ENCODE assay signal across 8 mouse cellular contexts in genomic region chr10:85928499-85929207, GRCm38 (mm10). TPM values are rescaled to one million over a fixed set of nuclear protein-coding genes. Genes with fewer than 3 reads are reported as not detected.
DNase-seq lines count a peak whose midpoint lies in the region; ATAC-seq and TF ChIP-seq lines count a peak whose summit lies in the region.

No protein-coding gene starts in this region.

- intact Hi-C loops in left cerebral cortex, postnatal 4 days (cut with DNase I), result no loop called here

- peak; percentile 33; the same call in 1 of the 2 replicates for TF ChIP-seq CTCF in small intestine, adult 2 months (IDR thresholded peaks at IDR 0.05; ENCODE audit: extremely low read depth, insufficient read length, insufficient replicate concordance, low read depth, low read length)

- peak; percentile 97 for DNase-seq in ZHBTc4 (ENCODE audit: low read depth, low spot score)
- peak; percentile 90 to 92 for DNase-seq in cerebellum, postnatal 10 days
- DNase-seq in frontal cortex, postnatal 36 days (ENCODE audit: low spot score in 2 of 2), result peak; percentile 77 to 85
- DNase-seq in kidney, adult 18-20 months, result peak; percentile 75
- peak; percentile 79 for DNase-seq in left cerebral cortex, postnatal 4 days
- peak; percentile 98 for DNase-seq in midbrain, embryonic 11.5 days (ENCODE audit: low spot score, missing footprints)

- peak overlapping the region; percentile 76 for H3K4me2 ChIP-seq in midbrain, embryonic 11.5 days

- peak overlapping the region; percentile 68 for H3K9ac ChIP-seq in midbrain, embryonic 11.5 days (ENCODE audit: low read length)

- peak overlapping the region; percentile 47 for H3K4me3 ChIP-seq in midbrain, embryonic 11.5 days (ENCODE audit: low read depth, low read length)
- H3K4me3 ChIP-seq in small intestine, adult 2 months (ENCODE audit: low read depth, low read length), result peak overlapping the region; percentile 78

- ATAC-seq in midbrain, embryonic 11.5 days (ENCODE audit: low FRiP score), result peak; percentile 89
- ATAC-seq in monocyte, adult 5-6 weeks (replicated peaks; ENCODE audit: insufficient number of reproducible peaks, low FRiP score, low TSS enrichment, poor library complexity, severe bottlenecking), result no peak; the same call in 1 of the 2 replicates

- no peak for TF ChIP-seq POLR2A in small intestine, adult 2 months (IDR thresholded peaks at IDR 0.05; ENCODE audit: low read depth, low read length)

- H3K9me3 ChIP-seq in midbrain, embryonic 11.5 days (ENCODE audit: control insufficient read depth, low read length), result no peaks in the 10 kb centered on the region

- no peaks in the 10 kb centered on the region for H3K36me3 ChIP-seq in midbrain, embryonic 11.5 days (ENCODE audit: control insufficient read depth, insufficient read depth, low read length)
- H3K36me3 ChIP-seq in small intestine, adult 2 months (ENCODE audit: control insufficient read depth, insufficient read depth, low read length), result no peaks in the 10 kb centered on the region

- H3K27me3 ChIP-seq in midbrain, embryonic 11.5 days (ENCODE audit: control insufficient read depth, insufficient read depth, low read length), result peaks cover 6% of the 10 kb centered on the region
- no peaks in the 10 kb centered on the region for H3K27me3 ChIP-seq in small intestine, adult 2 months (ENCODE audit: control insufficient read depth, insufficient read depth, low read length)

- under 1% methylated on average over 63 of the region's 63 CpGs for WGBS in midbrain, embryonic 11.5 days
- WGBS in small intestine, adult 2 months, result 1% methylated on average over 63 of the region's 63 CpGs

- H3K4me1 ChIP-seq in midbrain, embryonic 11.5 days (ENCODE audit: control insufficient read depth, insufficient read depth, low read length), result no peaks in the 10 kb centered on the region; the same call in 1 of the 2 replicates
- no peaks in the 10 kb centered on the region for H3K4me1 ChIP-seq in small intestine, adult 2 months (ENCODE audit: control insufficient read depth, insufficient read depth, insufficient read length, low read length)

- no peak overlapping the region for H3K27ac ChIP-seq in midbrain, embryonic 11.5 days (ENCODE audit: low read depth, low read length)
- no peak overlapping the region for H3K27ac ChIP-seq in small intestine, adult 2 months (ENCODE audit: insufficient read depth, low read depth, low read length)

RNA-seq across cellular contexts. Expression of gene Ascl4, which starts 1.2 kb away (rescaled TPM):
- not detected for total RNA-seq in left cerebral cortex, postnatal 4 days (2021)
- 0.28 and 0.36 TPM in 2 replicates for polyA plus RNA-seq in midbrain, embryonic 11.5 days (2014; fragmentation: Nextera tagmentation; extraction: Ambion mirVana)
- polyA plus RNA-seq in small intestine, adult 2 months (2012; rRNA removed), result 0.14 TPM in 1 of 2 replicates, not detected in the other
- total RNA-seq in monocyte, adult 5-6 weeks (2017), result not detected in 3 replicates

RNA-seq across cellular contexts. Expression of gene Prdm4, which starts 11.7 kb away (rescaled TPM):
- 10 to 100 TPM; 44.0 to 50.1 TPM for total RNA-seq in left cerebral cortex, postnatal 4 days (2021)
- polyA plus RNA-seq in midbrain, embryonic 11.5 days (2014; fragmentation: Nextera tagmentation; extraction: Ambion mirVana), result 35.3 and 35.6 TPM in 2 replicates
- polyA plus RNA-seq in small intestine, adult 2 months (2012; rRNA removed), result 9.4 and 26.3 TPM in 2 replicates
- 31.5 to 47.4 TPM (median 47.1 TPM) in 3 replicates for total RNA-seq in monocyte, adult 5-6 weeks (2017)

RNA-seq across cellular contexts. Expression of gene Rtcb, which starts 29.0 kb away (rescaled TPM):
- total RNA-seq in left cerebral cortex, postnatal 4 days (2021), result 100 to 1,000 TPM; 119 to 122 TPM
- 203 and 206 TPM in 2 replicates for polyA plus RNA-seq in midbrain, embryonic 11.5 days (2014; fragmentation: Nextera tagmentation; extraction: Ambion mirVana)
- polyA plus RNA-seq in small intestine, adult 2 months (2012; rRNA removed), result 16.2 and 26.8 TPM in 2 replicates
- 93.9 to 104 TPM (median 99.3 TPM) in 3 replicates for total RNA-seq in monocyte, adult 5-6 weeks (2017)
